25 mouse cellular contexts compared by ENCODE assay signal in genomic region chr13:111927489-111927888, GRCm38 (mm10).
"Had no signal": no experiment of that assay in that cellular context is flagged by ENCODE, and none has a peak within 500 bp of the region (broad histone marks: within the 10 kb centered on the region; RNA-seq: fewer than 3 reads in every experiment).

No protein-coding gene starts in this region.

- H3K27me3 ChIP-seq: kidney, embryonic 15.5 days; limb, embryonic 13.5 days; lung, embryonic 15.5 days; megakaryocyte, embryonic 14.5 days; midbrain, embryonic 13.5 days; neural tube, embryonic 12.5 days; neural tube, embryonic 15.5 days had no signal

- H3K9ac ChIP-seq: kidney, embryonic 15.5 days; limb, embryonic 13.5 days; lung, embryonic 15.5 days; midbrain, embryonic 13.5 days; neural tube, embryonic 12.5 days; neural tube, embryonic 15.5 days had no signal

- DNase-seq: kidney, adult 11 months; kidney, adult 8-10 months; kidney, postnatal 10 days; kidney, postnatal 36 days; layer of hippocampus, postnatal 36 days; lung, adult 18-20 months; lung, postnatal 10 days; lung, postnatal 36 days; right cerebral cortex, adult 18-20 months; right cerebral cortex, postnatal 14 days; right cerebral cortex, postnatal 4 days; thymus, adult 2 months; thymus, postnatal 14 days; thymus, postnatal 4 days had no signal

- H3K9me3 ChIP-seq: limb, embryonic 10.5 days; lung, embryonic 15.5 days; neural tube, embryonic 15.5 days had no signal

- H3K4me1 ChIP-seq: limb, embryonic 10.5 days; limb, embryonic 13.5 days; megakaryocyte, embryonic 14.5 days; midbrain, embryonic 10.5 days; midbrain, embryonic 13.5 days; neural tube, embryonic 12.5 days; neural tube, embryonic 15.5 days had no signal

- H3K27ac ChIP-seq: kidney, embryonic 15.5 days; left cerebral cortex, adult 2 months; limb, embryonic 10.5 days; limb, embryonic 13.5 days; lung, embryonic 15.5 days; midbrain, embryonic 10.5 days; midbrain, embryonic 13.5 days; neural tube, embryonic 12.5 days; neural tube, embryonic 15.5 days; stomach, postnatal 0 days had no signal

- H3K36me3 ChIP-seq: kidney, embryonic 15.5 days; limb, embryonic 10.5 days; limb, embryonic 13.5 days; lung, embryonic 15.5 days; midbrain, embryonic 10.5 days; midbrain, embryonic 13.5 days; neural tube, embryonic 12.5 days; neural tube, embryonic 15.5 days had no signal

- ATAC-seq: midbrain, embryonic 13.5 days had no signal

- H3K4me3 ChIP-seq: kidney, embryonic 15.5 days; left cerebral cortex, adult 2 months; limb, embryonic 10.5 days; limb, embryonic 13.5 days; lung, embryonic 15.5 days; megakaryocyte, embryonic 14.5 days; midbrain, embryonic 10.5 days; midbrain, embryonic 13.5 days; neural tube, embryonic 12.5 days; neural tube, embryonic 15.5 days had no signal

- H3K4me2 ChIP-seq: kidney, embryonic 15.5 days; limb, embryonic 13.5 days; lung, embryonic 15.5 days; midbrain, embryonic 13.5 days; neural tube, embryonic 12.5 days; neural tube, embryonic 15.5 days had no signal
